Mouse (Mus musculus) brain, embryonic 14.5 days (tissue): Measurements from ENCODE around the gene Afdn. TPM values are rescaled to one million over a fixed set of nuclear protein-coding genes. Genes with fewer than 3 reads are reported as not detected.

Experiments used
- DNase-seq: peaks from one replicate; pipeline ENCODE4 v3.0.0-alpha.2; 2011; ENCODE audit warnings: low read depth
- CTCF ChIP-seq: fragments of 200-500 bp; IDR thresholded peaks from 2 replicates; pipeline ENCODE4 v1.5.1; 2012; ENCODE audit warnings: inconsistent platforms, mild to moderate bottlenecking, moderate library complexity, borderline replicate concordance; ENCODE audit not compliant: insufficient read depth, insufficient read length; ENCODE audit errors: extremely low read depth
- POLR2A ChIP-seq: fragments of 200-500 bp; IDR thresholded peaks from 2 replicates; pipeline ENCODE4 v1.6.1; 2012; ENCODE audit warnings: mild to moderate bottlenecking, inconsistent platforms, borderline replicate concordance; ENCODE audit not compliant: poor library complexity, insufficient read depth, insufficient read length, severe bottlenecking; ENCODE audit errors: extremely low read depth
- polyA plus RNA-seq: library from polyadenylated mRNA; depleted of rRNA; stranded (reverse); fragments of >200 nt; gene quantifications from 2 replicates; pipeline ENCODE4 v1.2.3, GENCODE M21; 2012

Afdn gene
- polyA plus RNA-seq, 1 experiment = 138 TPM

- no peak for DNase-seq
- no peak for TF ChIP-seq CTCF
- TF ChIP-seq POLR2A = no peak
Measured at GRCm38 (mm10) chr17:13866951-13867351, 106.6 kb downstream of the Afdn start.

- no peak for TF ChIP-seq POLR2A
- no peak for TF ChIP-seq CTCF
- DNase-seq = no peak
Measured at GRCm38 (mm10) chr17:13867475-13867874, 107.1 kb downstream of the Afdn start.

GRCm38 (mm10) chr17:13870236-13870635 is 109.9 kb downstream of the Afdn start:
- DNase-seq = no peak
- TF ChIP-seq POLR2A = no peak
- TF ChIP-seq CTCF = no peak

- no peak for DNase-seq
- no peak for TF ChIP-seq POLR2A
- no peak for TF ChIP-seq CTCF
Measured at GRCm38 (mm10) chr17:13874245-13874644, 113.9 kb downstream of the Afdn start.

- DNase-seq = no peak
- TF ChIP-seq POLR2A (no peak), CTCF (no peak)
Measured at GRCm38 (mm10) chr17:13877460-13877859, 117.1 kb downstream of the Afdn start.

GRCm38 (mm10) chr17:13879731-13880130 is 119.4 kb downstream of the Afdn start:
- TF ChIP-seq POLR2A = no peak
- no peak for TF ChIP-seq CTCF
- no peak for DNase-seq

GRCm38 (mm10) chr17:13883540-13883939 is 123.2 kb downstream of the Afdn start:
- no peak for DNase-seq
- TF ChIP-seq CTCF (no peak), POLR2A (no peak)

- DNase-seq = no peak
- TF ChIP-seq POLR2A = no peak
Measured at GRCm38 (mm10) chr17:13889818-13890434, 129.6 kb downstream of the Afdn start.

GRCm38 (mm10) chr17:13890932-13891331 is 130.6 kb downstream of the Afdn start:
- TF ChIP-seq CTCF = no peak
- no peak for TF ChIP-seq POLR2A
- DNase-seq = no peak

GRCm38 (mm10) chr17:13898838-13899237 is 138.5 kb downstream of the Afdn start:
- no peak for TF ChIP-seq CTCF
- TF ChIP-seq POLR2A = no peak
- DNase-seq = no peak

- DNase-seq = no peak
- TF ChIP-seq POLR2A (no peak), CTCF (no peak)
Measured at GRCm38 (mm10) chr17:13899241-13899640, 138.9 kb downstream of the Afdn start.

GRCm38 (mm10) chr17:13903793-13904192 is 143.5 kb downstream of the Afdn start:
- no peak for TF ChIP-seq POLR2A
- TF ChIP-seq CTCF = no peak
- no peak for DNase-seq

GRCm38 (mm10) chr17:13907082-13907481 is 146.7 kb downstream of the Afdn start:
- no peak for DNase-seq
- TF ChIP-seq POLR2A (no peak), CTCF (no peak)

GRCm38 (mm10) chr17:13907681-13908080 is 147.3 kb downstream of the Afdn start:
- TF ChIP-seq CTCF (no peak), POLR2A (no peak)
- DNase-seq = no peak
